Mouse (Mus musculus): ENCODE results near the gene Glra1. TPM values are rescaled to one million over a fixed set of nuclear protein-coding genes. Genes with fewer than 3 reads are reported as not detected.

The Glra1 gene
- polyA plus RNA-seq, 1 experiment from 2014 or later: not detected

DNA sequence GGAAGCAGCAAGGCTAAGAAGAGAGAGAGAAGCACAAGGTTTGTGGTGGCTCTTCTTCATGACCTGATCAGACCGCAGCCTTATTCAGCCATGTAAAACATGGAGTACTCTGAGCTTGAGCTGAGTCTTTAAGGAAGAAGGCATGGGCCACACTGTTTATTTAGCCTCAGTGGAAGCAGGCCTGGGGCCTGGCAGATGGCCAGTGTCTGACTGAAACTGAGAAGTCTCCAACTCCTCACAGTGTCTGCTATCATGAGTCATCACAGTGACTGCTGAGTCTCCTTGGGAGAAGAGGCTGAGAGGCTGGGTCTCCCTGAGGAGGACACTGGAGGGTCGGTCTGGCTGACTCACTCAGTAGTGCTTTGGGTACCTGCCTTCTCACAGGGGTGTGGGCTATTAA lies 33.6 kb downstream of the Glra1 start:
- Histone ChIP-seq H3K4me1 (peaks cover 2% of the 10 kb centered on the region; the same call in 1 of the 2 replicates), H3K4me3 (no peak overlapping the region), H3K36me3 (no peaks in the 10 kb centered on the region), H3K9me3 (no peaks in the 10 kb centered on the region), H3K9ac (no peak overlapping the region), H3K27ac (replicated peaks) (no peak overlapping the region), H3K27me3 (replicated peaks) (no peaks in the 10 kb centered on the region), H3K4me2 (no peak overlapping the region)
- ATAC-seq (ENCODE audit: extremely low read depth, insufficient number of reproducible peaks, low FRiP score, low TSS enrichment): no peak
- WGBS: 59% methylated on average over 2 of the region's 2 CpGs

DNA sequence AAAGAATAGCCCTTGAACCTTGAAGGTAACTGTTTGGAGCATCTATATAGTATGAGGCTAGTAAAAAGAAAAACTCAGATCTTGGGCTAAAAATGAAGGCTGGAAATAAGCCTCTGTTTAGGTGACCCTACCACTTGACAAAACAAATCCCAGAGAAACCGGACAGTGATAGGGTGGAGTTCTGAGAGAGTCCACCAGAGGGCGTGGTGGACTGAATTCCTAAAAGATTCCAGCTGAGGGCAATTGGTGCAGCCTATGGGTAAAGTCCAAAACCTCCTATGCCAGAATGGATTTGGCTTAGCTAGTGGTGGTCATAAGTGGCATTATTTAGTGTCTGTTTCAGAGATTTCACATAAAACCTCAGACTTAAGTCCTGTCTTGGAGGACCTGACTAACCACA lies 36.9 kb downstream of the Glra1 start:
- H3K4me1 ChIP-seq: peaks cover 7% of the 10 kb centered on the region; the same call in 1 of the 2 replicates
- H3K27ac ChIP-seq (replicated peaks): no peak overlapping the region
- no peak overlapping the region for H3K9ac ChIP-seq
- no peaks in the 10 kb centered on the region for H3K36me3 ChIP-seq
- 22% methylated on average over 2 of the region's 2 CpGs for WGBS
- no peaks in the 10 kb centered on the region for H3K9me3 ChIP-seq
- H3K27me3 ChIP-seq (replicated peaks): no peaks in the 10 kb centered on the region
- no peak overlapping the region for H3K4me2 ChIP-seq
- no peak for ATAC-seq (ENCODE audit: extremely low read depth, insufficient number of reproducible peaks, low FRiP score, low TSS enrichment)
- no peak overlapping the region for H3K4me3 ChIP-seq

DNA sequence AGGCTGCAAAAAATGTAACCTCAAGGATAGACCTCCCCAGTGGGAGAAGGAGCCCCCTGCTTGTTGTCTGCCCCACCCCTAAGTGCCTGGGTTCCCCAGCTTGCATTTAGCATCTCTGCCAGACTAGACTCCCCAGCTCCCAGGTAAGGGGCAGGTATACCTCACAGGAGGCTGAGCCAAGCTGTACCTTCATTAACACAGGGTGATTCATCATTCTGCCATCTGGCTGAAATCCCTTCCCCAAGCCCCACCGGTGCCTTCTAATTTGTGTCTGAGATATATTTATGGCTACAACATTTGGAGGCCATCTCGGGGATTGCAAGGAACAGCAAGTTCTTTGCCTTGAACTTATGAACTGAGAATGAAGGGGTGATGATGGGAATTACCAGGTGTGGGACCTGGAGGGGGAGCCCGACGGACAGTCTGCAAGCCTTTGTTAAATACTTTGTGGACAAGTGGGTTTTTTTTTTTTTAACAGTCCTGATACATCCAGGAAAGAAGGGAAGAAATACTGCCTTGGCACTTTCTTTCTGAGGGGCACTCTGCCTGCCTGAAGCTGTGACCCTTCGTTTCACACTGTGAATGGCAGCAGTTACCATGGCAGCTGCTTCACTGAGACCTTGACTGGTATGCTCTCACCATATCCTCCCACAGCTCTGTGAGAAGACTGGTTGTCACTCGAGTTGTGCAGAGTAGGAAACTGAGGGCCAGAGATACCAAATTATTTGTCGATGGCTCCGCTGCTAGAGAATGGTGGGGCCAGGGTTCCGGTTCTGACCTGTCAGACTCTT lies 41.5 kb downstream of the Glra1 start:
- H3K9ac ChIP-seq: no peak overlapping the region
- no peaks in the 10 kb centered on the region for H3K36me3 ChIP-seq
- WGBS: 59% methylated on average over 9 of the region's 9 CpGs
- ATAC-seq (ENCODE audit: extremely low read depth, insufficient number of reproducible peaks, low FRiP score, low TSS enrichment): no peak
- H3K4me1 ChIP-seq: peaks cover 7% of the 10 kb centered on the region; the same call in 1 of the 2 replicates
- H3K27ac ChIP-seq (replicated peaks): no peak overlapping the region
- H3K27me3 ChIP-seq (replicated peaks): no peaks in the 10 kb centered on the region
- H3K4me3 ChIP-seq: no peak overlapping the region
- no peak overlapping the region for H3K4me2 ChIP-seq
- no peaks in the 10 kb centered on the region for H3K9me3 ChIP-seq

DNA sequence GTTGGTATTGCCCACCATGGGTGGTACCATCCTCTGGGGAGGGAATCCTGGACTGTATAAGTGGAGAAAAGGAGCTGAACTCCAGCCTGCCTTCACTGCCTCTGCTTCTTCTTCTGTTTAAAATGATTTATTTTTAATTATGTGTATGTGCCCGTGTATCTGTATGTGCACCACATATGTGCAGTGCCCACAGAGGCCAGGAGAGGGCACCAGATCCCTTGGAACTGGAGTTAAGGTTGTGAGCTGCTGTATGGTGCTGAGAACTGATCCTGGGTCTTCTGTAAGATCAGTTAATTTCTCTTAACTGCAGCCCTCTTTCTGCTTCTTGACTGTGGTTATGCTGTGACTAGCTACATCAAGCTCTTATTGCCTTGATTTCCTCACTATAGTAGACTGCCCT lies 62.3 kb downstream of the Glra1 start:
- no peaks in the 10 kb centered on the region for H3K9me3 ChIP-seq
- H3K9ac ChIP-seq: no peak overlapping the region
- H3K4me3 ChIP-seq: no peak overlapping the region
- 63% methylated on average over 1 of the region's 1 CpGs for WGBS
- no peak overlapping the region for H3K4me2 ChIP-seq
- H3K36me3 ChIP-seq: no peaks in the 10 kb centered on the region
- peaks cover 10% of the 10 kb centered on the region; the same call in 1 of the 2 replicates for H3K4me1 ChIP-seq
- no peak for ATAC-seq (ENCODE audit: extremely low read depth, insufficient number of reproducible peaks, low FRiP score, low TSS enrichment)
- no peaks in the 10 kb centered on the region for H3K27me3 ChIP-seq (replicated peaks)
- no peak overlapping the region for H3K27ac ChIP-seq (replicated peaks)

DNA sequence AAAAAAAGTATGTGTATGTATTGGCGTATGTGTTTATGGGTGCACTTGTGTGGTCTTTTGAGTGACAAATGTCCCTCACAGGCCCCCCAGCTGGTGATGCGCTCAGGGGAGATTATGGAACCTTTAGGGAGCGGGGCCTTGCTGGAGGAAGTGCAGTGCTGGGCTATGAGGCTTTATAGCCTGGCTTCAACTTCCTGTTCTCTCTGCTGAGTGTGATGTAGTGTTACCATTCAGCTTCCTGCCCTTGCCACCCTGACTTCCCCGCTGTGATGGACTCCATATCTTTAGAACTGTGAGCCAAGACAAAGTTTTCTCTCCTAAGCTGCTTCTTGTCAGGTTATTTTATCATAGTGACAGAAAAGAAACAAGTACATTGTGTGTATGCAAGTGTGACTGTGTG lies 65.3 kb downstream of the Glra1 start:
- ATAC-seq (ENCODE audit: extremely low read depth, insufficient number of reproducible peaks, low FRiP score, low TSS enrichment): no peak

DNA sequence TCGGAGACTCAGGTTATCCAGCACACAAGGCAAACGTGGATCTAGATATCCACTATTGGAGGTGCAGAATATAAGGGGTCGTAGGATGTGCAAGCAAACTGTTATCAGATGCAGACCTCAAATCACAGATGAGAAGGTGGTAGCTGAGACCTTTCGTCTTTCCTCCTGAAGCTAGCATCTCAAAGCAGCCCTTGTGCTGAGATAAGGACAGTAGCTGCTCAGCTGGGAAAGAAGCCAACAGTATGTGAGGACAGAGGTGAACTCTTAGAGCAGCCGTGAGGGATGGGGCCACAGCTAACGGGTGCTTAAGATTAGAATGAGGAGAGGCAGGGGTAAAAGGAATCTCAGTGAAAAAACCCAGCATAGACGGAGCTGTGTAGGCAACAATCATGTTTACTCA lies 65.9 kb downstream of the Glra1 start:
- H3K36me3 ChIP-seq: no peaks in the 10 kb centered on the region
- no peak overlapping the region for H3K4me3 ChIP-seq
- 21% methylated on average over 7 of the region's 7 CpGs for WGBS
- ATAC-seq (ENCODE audit: extremely low read depth, insufficient number of reproducible peaks, low FRiP score, low TSS enrichment): no peak
- H3K9ac ChIP-seq: no peak overlapping the region
- no peak overlapping the region for H3K27ac ChIP-seq (replicated peaks)
- H3K27me3 ChIP-seq (replicated peaks): no peaks in the 10 kb centered on the region
- peaks cover 10% of the 10 kb centered on the region; the same call in 1 of the 2 replicates for H3K4me1 ChIP-seq
- no peak overlapping the region for H3K4me2 ChIP-seq
- no peaks in the 10 kb centered on the region for H3K9me3 ChIP-seq

More for the DNA sequence above, 65.3 kb downstream of the Glra1 start:
- Histone ChIP-seq H3K9me3 (no peaks in the 10 kb centered on the region), H3K27me3 (replicated peaks) (no peaks in the 10 kb centered on the region), H3K4me3 (no peak overlapping the region), H3K4me2 (no peak overlapping the region), H3K4me1 (peaks cover 10% of the 10 kb centered on the region; the same call in 1 of the 2 replicates), H3K36me3 (no peaks in the 10 kb centered on the region), H3K27ac (replicated peaks) (no peak overlapping the region), H3K9ac (no peak overlapping the region)
- 63% methylated on average over 4 of the region's 4 CpGs for WGBS

DNA sequence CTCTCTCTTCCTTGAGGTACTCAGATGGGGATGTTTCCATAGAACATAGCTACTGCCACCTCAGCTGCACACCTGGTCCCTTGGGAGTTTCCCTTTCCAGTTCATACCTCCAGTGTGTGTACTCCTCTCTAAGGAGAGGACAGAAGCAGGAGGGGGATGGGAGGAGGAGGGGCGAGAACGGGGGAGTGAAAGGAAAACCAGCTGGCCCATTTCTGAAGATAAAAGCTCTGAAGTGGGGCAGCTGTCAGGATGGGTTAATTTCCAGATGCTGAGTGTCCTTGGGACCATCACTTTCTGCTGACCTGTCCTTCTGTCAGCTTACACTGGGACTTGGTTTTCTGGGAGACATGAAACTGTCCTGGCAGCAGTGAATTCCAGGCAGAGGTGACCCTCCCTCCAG lies 73.2 kb downstream of the Glra1 start:
- 14% methylated on average over 2 of the region's 2 CpGs for WGBS

DNA sequence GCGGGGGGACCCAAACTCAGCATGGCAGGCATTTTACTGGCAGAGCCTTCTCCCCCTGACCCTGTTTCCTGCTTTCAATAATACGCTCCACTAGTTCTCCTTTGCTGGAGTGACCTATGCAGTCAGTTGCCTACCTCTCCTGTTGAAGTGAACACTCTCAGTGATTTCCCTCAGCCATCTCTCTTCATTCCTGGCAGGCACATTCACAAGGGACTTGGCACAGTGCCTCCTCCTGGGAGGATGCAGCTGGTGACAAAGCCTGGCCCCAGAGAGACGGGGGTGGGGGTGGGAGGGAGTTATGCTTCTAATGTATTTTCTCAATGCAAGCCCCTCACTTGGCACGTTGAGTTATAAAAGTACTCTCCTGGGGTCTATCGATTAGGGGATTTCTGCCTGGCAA lies 74.6 kb downstream of the Glra1 start:
- no peaks in the 10 kb centered on the region for H3K9me3 ChIP-seq
- H3K4me2 ChIP-seq: no peak overlapping the region
- ATAC-seq (ENCODE audit: extremely low read depth, insufficient number of reproducible peaks, low FRiP score, low TSS enrichment): no peak
- H3K27me3 ChIP-seq (replicated peaks): 0 out of 2 replicates have a peak, but pooled peaks cover 2% of the 10 kb centered on the region
- H3K36me3 ChIP-seq: no peaks in the 10 kb centered on the region
- 45% methylated on average over 5 of the region's 5 CpGs for WGBS
- H3K27ac ChIP-seq (replicated peaks): no peak overlapping the region
- H3K4me3 ChIP-seq: no peak overlapping the region
- H3K9ac ChIP-seq: no peak overlapping the region
- H3K4me1 ChIP-seq: peaks cover 8% of the 10 kb centered on the region; the same call in 1 of the 2 replicates

More for the DNA sequence above, 73.2 kb downstream of the Glra1 start:
- ATAC-seq (ENCODE audit: extremely low read depth, insufficient number of reproducible peaks, low FRiP score, low TSS enrichment): no peak
- Histone ChIP-seq H3K9ac (no peak overlapping the region), H3K27me3 (replicated peaks) (0 out of 2 replicates have a peak, but pooled peaks cover 2% of the 10 kb centered on the region), H3K36me3 (no peaks in the 10 kb centered on the region), H3K27ac (replicated peaks) (no peak overlapping the region), H3K9me3 (no peaks in the 10 kb centered on the region), H3K4me2 (no peak overlapping the region), H3K4me3 (no peak overlapping the region), H3K4me1 (peaks cover 8% of the 10 kb centered on the region; the same call in 1 of the 2 replicates)

DNA sequence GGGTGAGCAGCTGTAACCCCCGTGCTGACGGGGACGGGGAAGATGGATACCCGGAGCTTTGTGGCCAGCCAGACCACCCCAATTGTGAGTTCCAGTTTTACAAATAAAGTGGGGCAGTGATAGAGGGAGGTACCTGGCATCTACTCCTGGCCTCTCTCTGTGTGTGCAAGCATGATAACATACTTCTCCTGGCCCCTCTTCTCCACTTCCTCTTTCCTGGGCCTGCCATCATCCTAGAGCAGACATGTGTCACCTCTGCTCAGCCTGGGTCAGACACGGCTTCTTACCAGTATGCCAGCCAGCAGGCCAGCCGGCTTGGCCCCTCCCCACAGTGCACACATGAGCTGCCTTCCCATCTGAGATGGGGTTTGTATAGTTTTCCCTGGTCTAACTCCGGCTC lies 77.3 kb downstream of the Glra1 start:
- Histone ChIP-seq H3K4me1 (peaks cover 8% of the 10 kb centered on the region; the same call in 1 of the 2 replicates), H3K36me3 (no peaks in the 10 kb centered on the region), H3K4me3 (no peak overlapping the region), H3K9me3 (no peaks in the 10 kb centered on the region), H3K4me2 (no peak overlapping the region), H3K27ac (replicated peaks) (no peak overlapping the region), H3K9ac (no peak overlapping the region), H3K27me3 (replicated peaks) (0 out of 2 replicates have a peak, but pooled peaks cover 2% of the 10 kb centered on the region)
- ATAC-seq (ENCODE audit: extremely low read depth, insufficient number of reproducible peaks, low FRiP score, low TSS enrichment): no peak
- 70% methylated on average over 7 of the region's 7 CpGs for WGBS

DNA sequence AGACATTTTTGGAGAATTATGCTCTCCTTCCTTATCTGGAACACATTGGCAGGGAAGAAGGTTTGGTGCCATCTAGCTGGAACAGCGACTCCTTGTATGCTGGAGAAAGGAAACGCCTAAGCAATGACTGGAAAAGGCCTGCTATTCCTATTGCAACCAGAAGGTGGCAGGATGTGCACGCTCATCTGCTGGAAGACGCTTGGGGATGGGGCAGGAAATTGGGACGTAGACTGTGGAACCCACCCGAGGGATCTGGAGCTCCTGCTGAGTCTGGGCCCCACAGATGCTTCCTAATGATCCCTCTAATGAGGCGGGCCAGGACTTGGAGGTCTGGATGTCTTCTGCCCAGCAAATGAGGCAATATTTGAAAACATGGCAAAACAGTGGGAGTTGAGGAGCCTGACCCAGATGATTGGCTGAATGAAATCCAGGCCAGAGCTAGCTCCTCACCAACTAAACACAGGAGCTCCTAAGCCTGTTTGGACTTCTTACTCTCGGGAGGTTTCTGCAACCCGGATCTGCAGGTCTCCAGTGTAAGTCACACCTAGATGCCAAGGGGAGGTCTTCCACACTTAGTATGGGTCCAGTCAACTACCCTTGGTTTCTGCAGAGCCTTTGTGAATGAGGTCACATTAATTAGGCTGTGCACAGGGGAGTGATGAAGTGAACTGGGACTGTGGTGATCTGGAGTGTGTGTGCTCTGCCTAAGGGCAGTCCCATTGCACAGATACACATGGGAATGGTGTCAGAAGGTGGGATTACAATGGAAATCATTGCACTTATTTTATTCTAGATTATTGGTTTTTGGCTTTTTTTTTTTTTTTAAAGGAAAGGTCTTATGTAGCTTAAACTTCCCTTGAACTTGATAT lies 89.0 kb downstream of the Glra1 start:
- Histone ChIP-seq H3K27ac (replicated peaks) (no peak overlapping the region), H3K4me1 (no peaks in the 10 kb centered on the region), H3K27me3 (replicated peaks) (no peaks in the 10 kb centered on the region), H3K4me3 (no peak overlapping the region), H3K9ac (no peak overlapping the region), H3K4me2 (no peak overlapping the region), H3K36me3 (no peaks in the 10 kb centered on the region), H3K9me3 (no peaks in the 10 kb centered on the region)
- 3% methylated on average over 9 of the region's 9 CpGs for WGBS
- no peak for ATAC-seq (ENCODE audit: extremely low read depth, insufficient number of reproducible peaks, low FRiP score, low TSS enrichment)

DNA sequence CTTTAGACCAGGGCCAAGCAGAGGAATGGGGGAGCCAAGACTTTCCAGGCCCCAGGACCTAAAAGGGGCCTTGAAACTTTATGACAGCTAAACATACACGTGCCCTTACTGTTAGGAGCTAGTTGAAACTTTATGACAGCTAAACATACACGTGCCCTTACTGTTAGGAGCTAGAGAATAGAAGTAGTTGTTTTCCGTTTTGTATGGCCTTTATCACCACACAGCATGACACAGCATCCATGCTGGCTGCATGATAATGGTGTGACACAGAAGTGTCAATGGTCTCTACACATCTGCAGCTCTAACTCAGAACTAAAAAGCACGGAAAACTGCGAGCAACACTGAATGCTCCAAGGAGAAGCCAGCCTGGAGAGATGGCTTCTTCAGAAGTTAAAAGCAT lies 90.3 kb downstream of the Glra1 start:
- H3K4me2 ChIP-seq: no peak overlapping the region
- H3K27me3 ChIP-seq (replicated peaks): no peaks in the 10 kb centered on the region
- ATAC-seq (ENCODE audit: extremely low read depth, insufficient number of reproducible peaks, low FRiP score, low TSS enrichment): no peak
- H3K9ac ChIP-seq: no peak overlapping the region
- no peak overlapping the region for H3K4me3 ChIP-seq
- WGBS: 59% methylated on average over 5 of the region's 5 CpGs
- no peaks in the 10 kb centered on the region for H3K9me3 ChIP-seq
- no peak overlapping the region for H3K27ac ChIP-seq (replicated peaks)
- H3K4me1 ChIP-seq: no peaks in the 10 kb centered on the region
- H3K36me3 ChIP-seq: no peaks in the 10 kb centered on the region
